Mouse (Mus musculus) cerebellum, adult (tissue): Measurements from ENCODE around the gene Neo1.

ENCODE experiments used
- ATAC-seq: cut with Nextera tagmentation; 2 replicates; pipeline ENCODE4 v1.9.2; 2017; ENCODE audit warnings: mild to moderate bottlenecking, moderate library complexity, mixed read lengths; ENCODE audit not compliant: insufficient number of reproducible peaks, low FRiP score, low TSS enrichment

Gene Neo1

GRCm38 (mm10) chr9:58871141-58871540 is 165.1 kb downstream of the Neo1 start:
- ATAC-seq = no peak

- ATAC-seq = no peak
Measured at GRCm38 (mm10) chr9:58863826-58864225, 172.4 kb downstream of the Neo1 start.

- no peak for ATAC-seq
Measured at GRCm38 (mm10) chr9:58859080-58859635, 177.1 kb downstream of the Neo1 start.

GRCm38 (mm10) chr9:58854931-58855330 is 181.3 kb downstream of the Neo1 start:
- no peak for ATAC-seq

GRCm38 (mm10) chr9:58849576-58850315 is 186.5 kb downstream of the Neo1 start:
- ATAC-seq = no peak

GRCm38 (mm10) chr9:58847676-58848075 is 188.6 kb downstream of the Neo1 start:
- no peak for ATAC-seq

- no peak for ATAC-seq
Measured at GRCm38 (mm10) chr9:58847008-58847407, 189.2 kb downstream of the Neo1 start.

- ATAC-seq = no peak
Measured at GRCm38 (mm10) chr9:58844597-58844996, 191.6 kb downstream of the Neo1 start.

- no peak for ATAC-seq
Measured at GRCm38 (mm10) chr9:58841655-58842054, 194.6 kb downstream of the Neo1 start.

GRCm38 (mm10) chr9:58838504-58838903 is 197.7 kb downstream of the Neo1 start:
- ATAC-seq = no peak

- no peak for ATAC-seq
Measured at GRCm38 (mm10) chr9:58837174-58837573, 199.1 kb downstream of the Neo1 start.

GRCm38 (mm10) chr9:58832939-58833338 is 203.3 kb downstream of the Neo1 start:
- ATAC-seq = no peak

- no peak for ATAC-seq
Measured at GRCm38 (mm10) chr9:58829627-58830026, 206.6 kb downstream of the Neo1 start.
